Mouse (Mus musculus) lung, adult 2 months (tissue): ENCODE measurements around the gene Foxq1.

Experiments
- CTCF ChIP-seq: fragments of 200-500 bp; IDR thresholded peaks from 2 replicates; pipeline ENCODE4 v1.5.1; 2011; ENCODE audit warnings: mild to moderate bottlenecking, low read length, control low read depth; ENCODE audit not compliant: insufficient read depth
- POLR2A ChIP-seq: fragments of 200-500 bp; IDR thresholded peaks from 2 replicates; pipeline ENCODE4 v1.6.1; 2011; ENCODE audit warnings: low read depth, mild to moderate bottlenecking, control low read depth, low read length, borderline replicate concordance; ENCODE audit errors: extremely low read depth

DNA sequence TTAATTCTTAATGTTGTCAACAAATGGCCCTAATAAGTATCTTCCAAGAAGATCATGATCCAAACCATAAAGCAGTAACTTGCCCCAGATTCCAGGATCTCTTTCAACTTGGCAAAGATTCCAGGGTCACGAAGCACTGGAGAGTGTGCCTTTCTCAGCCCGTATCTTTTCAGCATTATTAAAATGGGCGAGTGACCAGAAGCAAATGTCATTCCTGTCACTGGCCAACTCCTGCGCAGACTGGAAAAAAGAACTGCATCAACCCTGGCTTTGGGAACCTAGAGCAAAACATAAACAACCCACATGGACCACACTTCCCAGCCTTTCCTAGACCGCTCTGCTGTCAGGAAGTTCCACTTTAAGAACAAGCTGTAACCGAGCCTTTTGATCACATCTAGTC, 8.5 kb downstream of the Foxq1 start:
- TF ChIP-seq POLR2A (no peak), CTCF (no peak)
